Mouse (Mus musculus): ENCODE measurements at regions not wholly inside any gene's neighbourhood (a gene's known extent, or its start where the extent isn't known, plus 50 kb on each side); places are given as distances from the start of the nearest gene placed in this dataset.

DNA sequence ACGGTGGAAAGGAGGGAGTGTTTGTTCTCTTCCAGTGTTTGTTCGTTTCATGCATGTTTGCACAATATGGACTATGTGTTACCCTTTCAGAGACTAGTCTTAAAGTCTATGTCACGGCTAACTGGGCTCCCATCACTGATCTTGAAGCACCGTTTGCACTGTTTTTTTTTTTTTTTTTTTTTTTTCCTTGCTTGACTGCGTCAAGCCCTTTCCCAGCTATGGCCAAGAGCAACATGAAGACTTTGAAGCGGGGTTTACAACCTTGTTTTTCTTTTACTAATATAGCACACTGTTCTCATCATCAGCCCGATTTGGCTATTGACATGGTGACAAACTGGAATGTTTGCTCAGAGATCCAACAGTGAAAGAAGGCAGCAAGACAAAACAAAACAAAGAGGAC is 109.1 kb upstream of the Slc5a12 start:
- Histone ChIP-seq H3K4me2 (replicated peaks; ENCODE audit: low read depth) (no peak overlapping the region), H3K27ac (ENCODE audit: low read depth, low read length) (no peak overlapping the region)
- WGBS: 58% methylated on average over 7 of the region's 7 CpGs

GRCm38 (mm10) chr2:110501786-110502185 is 95.3 kb upstream of the Slc5a12 start:
- Histone ChIP-seq H3K27ac (ENCODE audit: low read depth, low read length) (no peak overlapping the region), H3K4me1 (replicated peaks; ENCODE audit: control insufficient read depth, insufficient read depth, low read length) (no peaks in the 10 kb centered on the region), H3K4me3 (ENCODE audit: low read depth, low read length) (no peak overlapping the region), H3K9me3 (ENCODE audit: control insufficient read depth) (no peaks in the 10 kb centered on the region), H3K9ac (ENCODE audit: low read depth, low read length) (no peak overlapping the region), H3K36me3 (ENCODE audit: control insufficient read depth, insufficient read depth) (no peaks in the 10 kb centered on the region), H3K27me3 (replicated peaks; ENCODE audit: control insufficient read depth, insufficient read depth, low read length) (no peaks in the 10 kb centered on the region), H3K4me2 (replicated peaks; ENCODE audit: low read depth) (no peak overlapping the region)
- ATAC-seq: no peak
- TF ChIP-seq CTCF (IDR thresholded peaks at IDR 0.05; ENCODE audit: low read depth): no peak
- WGBS: 48% methylated on average over 2 of the region's 2 CpGs

More for the DNA sequence above, 109.1 kb upstream of the Slc5a12 start:
- no peak for TF ChIP-seq CTCF (IDR thresholded peaks at IDR 0.05; ENCODE audit: low read depth)
- Histone ChIP-seq H3K4me1 (replicated peaks; ENCODE audit: control insufficient read depth, insufficient read depth, low read length) (no peaks in the 10 kb centered on the region), H3K9ac (ENCODE audit: low read depth, low read length) (no peak overlapping the region), H3K27me3 (replicated peaks; ENCODE audit: control insufficient read depth, insufficient read depth, low read length) (no peaks in the 10 kb centered on the region), H3K9me3 (ENCODE audit: control insufficient read depth) (no peaks in the 10 kb centered on the region), H3K36me3 (ENCODE audit: control insufficient read depth, insufficient read depth) (no peaks in the 10 kb centered on the region), H3K4me3 (ENCODE audit: low read depth, low read length) (no peak overlapping the region)
- no peak for ATAC-seq

- H3K4me1 ChIP-seq (replicated peaks; ENCODE audit: control insufficient read depth, insufficient read depth, low read length): no peaks in the 10 kb centered on the region
- no peak overlapping the region for H3K4me2 ChIP-seq (replicated peaks; ENCODE audit: low read depth)
- no peaks in the 10 kb centered on the region for H3K36me3 ChIP-seq (ENCODE audit: control insufficient read depth, insufficient read depth)
- whole genome bisulfite sequencing: 70% methylated on average over 3 of the region's 3 CpGs
- no peak for TF ChIP-seq CTCF (IDR thresholded peaks at IDR 0.05; ENCODE audit: low read depth)
- no peak overlapping the region for H3K27ac ChIP-seq (ENCODE audit: low read depth, low read length)
- H3K9ac ChIP-seq (ENCODE audit: low read depth, low read length): no peak overlapping the region
- no peaks in the 10 kb centered on the region for H3K27me3 ChIP-seq (replicated peaks; ENCODE audit: control insufficient read depth, insufficient read depth, low read length)
- H3K9me3 ChIP-seq (ENCODE audit: control insufficient read depth): no peaks in the 10 kb centered on the region
- no peak overlapping the region for H3K4me3 ChIP-seq (ENCODE audit: low read depth, low read length)
- ATAC-seq: no peak
These were observed 88.8 kb upstream of the Slc5a12 start for GRCm38 (mm10) chr2:110508162-110508748.

- Histone ChIP-seq H3K9ac (ENCODE audit: low read depth, low read length) (no peak overlapping the region), H3K36me3 (ENCODE audit: control insufficient read depth, insufficient read depth) (no peaks in the 10 kb centered on the region), H3K27me3 (replicated peaks; ENCODE audit: control insufficient read depth, insufficient read depth, low read length) (no peaks in the 10 kb centered on the region), H3K4me3 (ENCODE audit: low read depth, low read length) (no peak overlapping the region), H3K9me3 (ENCODE audit: control insufficient read depth) (no peaks in the 10 kb centered on the region), H3K4me2 (replicated peaks; ENCODE audit: low read depth) (no peak overlapping the region), H3K27ac (ENCODE audit: low read depth, low read length) (no peak overlapping the region), H3K4me1 (replicated peaks; ENCODE audit: control insufficient read depth, insufficient read depth, low read length) (no peaks in the 10 kb centered on the region)
- 57% methylated on average over 7 of the region's 7 CpGs for WGBS
- no peak for TF ChIP-seq CTCF (IDR thresholded peaks at IDR 0.05; ENCODE audit: low read depth)
- ATAC-seq: no peak
These were observed 73.8 kb upstream of the Slc5a12 start for GRCm38 (mm10) chr2:110523173-110523803.

DNA sequence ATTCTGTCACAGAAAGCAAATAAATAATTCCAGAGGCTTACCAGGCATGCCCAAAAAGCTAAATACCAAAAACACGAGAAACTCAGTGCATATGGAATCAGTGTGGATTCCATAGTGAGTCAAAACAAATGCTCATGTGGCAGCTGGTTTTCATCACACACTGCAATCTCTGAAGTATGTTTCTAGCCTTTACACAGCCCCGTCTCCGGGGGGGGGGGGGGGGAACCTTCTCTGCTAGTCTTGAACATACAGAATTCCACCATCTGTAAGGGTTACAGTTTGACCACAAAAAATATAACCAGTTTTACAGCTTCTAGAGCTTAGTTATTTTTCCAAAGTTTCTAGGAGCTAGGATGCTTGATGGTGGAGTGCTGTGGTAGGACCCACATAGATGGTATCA is 68.9 kb upstream of the Slc5a12 start:
- Histone ChIP-seq H3K9me3 (ENCODE audit: control insufficient read depth) (no peaks in the 10 kb centered on the region), H3K9ac (ENCODE audit: low read depth, low read length) (no peak overlapping the region), H3K4me2 (replicated peaks; ENCODE audit: low read depth) (no peak overlapping the region), H3K27ac (ENCODE audit: low read depth, low read length) (no peak overlapping the region), H3K4me1 (replicated peaks; ENCODE audit: control insufficient read depth, insufficient read depth, low read length) (no peaks in the 10 kb centered on the region), H3K27me3 (replicated peaks; ENCODE audit: control insufficient read depth, insufficient read depth, low read length) (no peaks in the 10 kb centered on the region), H3K36me3 (ENCODE audit: control insufficient read depth, insufficient read depth) (no peaks in the 10 kb centered on the region), H3K4me3 (ENCODE audit: low read depth, low read length) (no peak overlapping the region)
- no peak for TF ChIP-seq CTCF (IDR thresholded peaks at IDR 0.05; ENCODE audit: low read depth)
- 53% methylated on average over 3 of the region's 3 CpGs for WGBS
- ATAC-seq: no peak

- Histone ChIP-seq H3K4me2 (replicated peaks; ENCODE audit: low read depth) (no peak overlapping the region), H3K27ac (ENCODE audit: low read depth, low read length) (no peak overlapping the region), H3K4me1 (replicated peaks; ENCODE audit: control insufficient read depth, insufficient read depth, low read length) (no peaks in the 10 kb centered on the region), H3K27me3 (replicated peaks; ENCODE audit: control insufficient read depth, insufficient read depth, low read length) (no peaks in the 10 kb centered on the region), H3K4me3 (ENCODE audit: low read depth, low read length) (no peak overlapping the region), H3K9ac (ENCODE audit: low read depth, low read length) (no peak overlapping the region), H3K9me3 (ENCODE audit: control insufficient read depth) (no peaks in the 10 kb centered on the region), H3K36me3 (ENCODE audit: control insufficient read depth, insufficient read depth) (no peaks in the 10 kb centered on the region)
- 48% methylated on average over 2 of the region's 2 CpGs for WGBS
- peak; percentile 80 for ATAC-seq
- TF ChIP-seq CTCF (IDR thresholded peaks at IDR 0.05; ENCODE audit: low read depth): no peak
These were observed 57.0 kb upstream of the Slc5a12 start for GRCm38 (mm10) chr2:110540140-110540539.
